Mouse (Mus musculus) monocyte, adult 2 months (primary cell): ENCODE results near the gene Pcca.

Experiments
- DNase-seq, 2 experiments: peaks; one replicate each; pipeline ENCODE4 v3.0.0; 2022; ENCODE audit warnings: low spot score in 2 of 2, low read depth in 1 of 2

The Pcca gene

GRCm38 (mm10) chr14:122730921-122731551, 196.9 kb downstream of the Pcca start:
- no peak for DNase-seq

GRCm38 (mm10) chr14:122736806-122737205, 202.7 kb downstream of the Pcca start:
- no peak for DNase-seq

GRCm38 (mm10) chr14:122747860-122748842, 214.0 kb downstream of the Pcca start:
- no peak for DNase-seq

- DNase-seq = no peak
Observed at GRCm38 (mm10) chr14:122751552-122751951, 217.4 kb downstream of the Pcca start.

GRCm38 (mm10) chr14:122753278-122753677, 219.2 kb downstream of the Pcca start:
- no peak for DNase-seq

- no peak for DNase-seq
Observed at GRCm38 (mm10) chr14:122754311-122754710, 220.2 kb downstream of the Pcca start.

- no peak for DNase-seq
Observed at GRCm38 (mm10) chr14:122755559-122755958, 221.4 kb downstream of the Pcca start.

GRCm38 (mm10) chr14:122756671-122757070, 222.5 kb downstream of the Pcca start:
- DNase-seq = no peak

- DNase-seq = no peak
Observed at GRCm38 (mm10) chr14:122759890-122760289, 225.8 kb downstream of the Pcca start.

GRCm38 (mm10) chr14:122760803-122761202, 226.7 kb downstream of the Pcca start:
- no peak for DNase-seq

- no peak for DNase-seq
Observed at GRCm38 (mm10) chr14:122762603-122763002, 228.5 kb downstream of the Pcca start.

GRCm38 (mm10) chr14:122765951-122766350, 231.8 kb downstream of the Pcca start:
- DNase-seq = no peak

- DNase-seq = no peak
Observed at GRCm38 (mm10) chr14:122766448-122766847, 232.3 kb downstream of the Pcca start.

GRCm38 (mm10) chr14:122784701-122785100, 250.6 kb downstream of the Pcca start:
- no peak for DNase-seq

- no peak for DNase-seq
Observed at GRCm38 (mm10) chr14:122788199-122788598, 254.1 kb downstream of the Pcca start.

- DNase-seq = no peak
Observed at GRCm38 (mm10) chr14:122790111-122790510, 256.0 kb downstream of the Pcca start.

GRCm38 (mm10) chr14:122793368-122793767, 259.2 kb downstream of the Pcca start:
- DNase-seq = no peak

- DNase-seq = no peak
Observed at GRCm38 (mm10) chr14:122800296-122800695, 266.2 kb downstream of the Pcca start.

- no peak for DNase-seq
Observed at GRCm38 (mm10) chr14:122821002-122821401, 286.9 kb downstream of the Pcca start.

GRCm38 (mm10) chr14:122823791-122824190, 289.7 kb downstream of the Pcca start:
- no peak for DNase-seq

GRCm38 (mm10) chr14:122825464-122825863, 291.3 kb downstream of the Pcca start:
- DNase-seq = no peak

GRCm38 (mm10) chr14:122830433-122830832, 296.3 kb downstream of the Pcca start:
- DNase-seq = no peak
